ENCODE assay signal across 8 mouse cellular contexts in the genomic region with DNA sequence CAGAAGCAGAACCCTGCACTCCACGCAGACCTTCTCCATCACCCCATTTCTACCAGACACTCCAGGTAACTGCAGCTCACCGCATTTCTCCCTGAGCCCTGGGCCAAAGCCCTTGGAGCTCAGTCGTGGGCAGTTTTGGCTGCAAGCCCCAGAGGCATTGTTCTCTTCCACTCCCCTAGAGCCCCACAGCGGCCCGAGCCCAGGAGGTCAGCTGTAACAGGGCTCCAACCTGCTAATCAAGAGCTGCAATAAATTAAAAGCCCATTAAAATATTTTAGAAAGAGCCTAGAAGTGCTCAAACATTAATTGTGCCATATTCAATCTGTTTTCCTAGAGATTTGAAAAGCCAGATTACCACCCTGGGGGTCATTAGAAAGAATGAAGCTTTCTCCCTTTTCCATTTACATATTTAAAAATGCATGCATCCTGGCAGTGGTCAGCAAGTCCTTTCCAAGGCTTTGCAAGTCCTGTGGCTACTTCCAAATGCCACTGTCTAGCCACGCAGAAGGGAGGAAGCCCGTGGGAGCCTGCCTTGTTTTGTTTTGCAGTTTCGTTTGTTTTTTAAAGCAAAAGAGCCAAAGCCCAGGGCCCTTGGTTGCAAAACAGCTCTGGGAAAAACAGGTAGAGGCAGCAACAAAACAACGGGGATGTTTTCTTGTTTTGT.
DNase-seq lines count a peak whose midpoint lies in the region; ATAC-seq and TF ChIP-seq lines count a peak whose summit lies in the region.

No protein-coding gene starts in this region.

- peak overlapping the region; percentile 14; the same call in 1 of the 2 replicates for H3K4me2 ChIP-seq in lung, postnatal 0 days (replicated peaks; ENCODE audit: low read depth, low read length)
- H3K4me2 ChIP-seq in forebrain, embryonic 13.5 days, result peak overlapping the region; percentile 35
- peak overlapping the region; percentile 16; the same call in 1 of the 2 replicates for H3K4me2 ChIP-seq in midbrain, embryonic 15.5 days

- TF ChIP-seq POLR2A in thymus, adult 2 months (IDR thresholded peaks at IDR 0.05; ENCODE audit: control insufficient read depth, extremely low read depth, insufficient read depth, low read length, poor library complexity), result no peak

- no peak for TF ChIP-seq EP300 in lung, postnatal 0 days (IDR thresholded peaks at IDR 0.05)

- H3K36me3 ChIP-seq in lung, postnatal 0 days (ENCODE audit: insufficient read depth, low read length), result no peaks in the 10 kb centered on the region
- peaks cover 9% of the 10 kb centered on the region for H3K36me3 ChIP-seq in forebrain, embryonic 13.5 days (ENCODE audit: poor library complexity, severe bottlenecking)
- no peaks in the 10 kb centered on the region for H3K36me3 ChIP-seq in midbrain, embryonic 15.5 days (replicated peaks)
- no peaks in the 10 kb centered on the region for H3K36me3 ChIP-seq in thymus, adult 2 months (ENCODE audit: control insufficient read depth, insufficient read depth, low read length)

- ATAC-seq in lung, postnatal 0 days, result no peak
- 0 out of 2 replicates have a peak, but pooled peaks have one; percentile 41 for ATAC-seq in forebrain, embryonic 13.5 days
- ATAC-seq in midbrain, embryonic 15.5 days (replicated peaks), result peak; percentile 32; the same call in 1 of the 2 replicates

- H3K9ac ChIP-seq in lung, postnatal 0 days (replicated peaks; ENCODE audit: low read depth), result 0 out of 2 replicates have a peak overlapping the region, but pooled peaks have one; percentile 19
- H3K9ac ChIP-seq in forebrain, embryonic 13.5 days, result 0 out of 2 replicates have a peak overlapping the region, but pooled peaks have one; percentile 41
- H3K9ac ChIP-seq in midbrain, embryonic 15.5 days, result no peak overlapping the region

- no peaks in the 10 kb centered on the region for H3K9me3 ChIP-seq in lung, postnatal 0 days (ENCODE audit: low read length)
- H3K9me3 ChIP-seq in forebrain, embryonic 13.5 days (replicated peaks), result no peaks in the 10 kb centered on the region
- no peaks in the 10 kb centered on the region for H3K9me3 ChIP-seq in midbrain, embryonic 15.5 days

- H3K27ac ChIP-seq in lung, postnatal 0 days (ENCODE audit: low read length), result peak overlapping the region; percentile 38; the same call in 1 of the 2 replicates
- H3K27ac ChIP-seq in forebrain, embryonic 13.5 days, result peak overlapping the region; percentile 16; the same call in 1 of the 2 replicates
- H3K27ac ChIP-seq in midbrain, embryonic 15.5 days, result peak overlapping the region; percentile 66
- H3K27ac ChIP-seq in thymus, adult 2 months (ENCODE audit: control insufficient read depth, insufficient read depth, low read length), result no peak overlapping the region

- TF ChIP-seq CTCF in lung, postnatal 0 days (IDR thresholded peaks at IDR 0.05), result no peak
- no peak for TF ChIP-seq CTCF in thymus, adult 2 months (IDR thresholded peaks at IDR 0.05; ENCODE audit: borderline replicate concordance, control insufficient read depth, extremely low read depth, insufficient read depth, low read length, poor library complexity)

- H3K4me3 ChIP-seq in lung, postnatal 0 days (ENCODE audit: low read depth, low read length), result no peak overlapping the region
- H3K4me3 ChIP-seq in forebrain, embryonic 13.5 days, result no peak overlapping the region
- H3K4me3 ChIP-seq in midbrain, embryonic 15.5 days, result no peak overlapping the region
- no peak overlapping the region for H3K4me3 ChIP-seq in thymus, adult 2 months (ENCODE audit: control insufficient read depth, insufficient read depth, low read length)

- H3K4me1 ChIP-seq in lung, postnatal 0 days (ENCODE audit: insufficient read depth, low read depth, low read length), result peaks cover 11% of the 10 kb centered on the region; the same call in 1 of the 2 replicates
- H3K4me1 ChIP-seq in forebrain, embryonic 13.5 days, result peaks cover 37% of the 10 kb centered on the region
- H3K4me1 ChIP-seq in midbrain, embryonic 15.5 days, result peaks cover 28% of the 10 kb centered on the region
- H3K4me1 ChIP-seq in thymus, adult 2 months (replicated peaks; ENCODE audit: control insufficient read depth, insufficient read depth, low read length), result peaks cover 32% of the 10 kb centered on the region

- H3K27me3 ChIP-seq in lung, postnatal 0 days (replicated peaks; ENCODE audit: insufficient read depth, low read length), result no peaks in the 10 kb centered on the region
- H3K27me3 ChIP-seq in forebrain, embryonic 13.5 days, result peaks cover 5% of the 10 kb centered on the region; the same call in 1 of the 2 replicates
- no peaks in the 10 kb centered on the region for H3K27me3 ChIP-seq in midbrain, embryonic 15.5 days (replicated peaks)
- H3K27me3 ChIP-seq in thymus, adult 2 months (ENCODE audit: control insufficient read depth, insufficient read depth, low read length), result no peaks in the 10 kb centered on the region

- no peak for DNase-seq in lung, postnatal 0 days (ENCODE audit: low spot score)
- DNase-seq in lung, postnatal 36 days, result no peak
- DNase-seq in kidney, adult 18-20 months, result peak; percentile 30
- no peak for DNase-seq in thymus, adult 18-20 months
- DNase-seq in adrenal gland, postnatal 10 days, result no peak
- no peak for DNase-seq in thymus, adult 2 months

- 53% methylated on average over 9 of the region's 9 CpGs for WGBS in lung, postnatal 0 days
- 2% methylated on average over 9 of the region's 9 CpGs for WGBS in forebrain, embryonic 13.5 days
- WGBS in midbrain, embryonic 15.5 days, result 8% methylated on average over 9 of the region's 9 CpGs
- WGBS in thymus, adult 2 months, result 90% methylated on average over 9 of the region's 9 CpGs
